Mouse (Mus musculus) E14TG2a.4 (cell line): ENCODE measurements around the gene Hist1h4d.
"Not testable (repeated sequence)": the region's sequence is repeated elsewhere in the genome, so short reads cannot be mapped to it uniquely, and the experiment has no call there.

Source experiments
- CTCF ChIP-seq: conservative IDR thresholded peaks from 2 replicates; pipeline ENCODE4 v1.5.1; 2014; ENCODE audit warnings: low read length
- NANOG ChIP-seq: IDR thresholded peaks from 2 replicates; pipeline ENCODE4 v1.6.1; 2014; ENCODE audit warnings: borderline replicate concordance, low read length, mixed read lengths
- POU5F1 ChIP-seq: IDR thresholded peaks from 2 replicates; pipeline ENCODE4 v1.6.1; 2014; ENCODE audit warnings: low read length, borderline replicate concordance

- not testable (repeated sequence) for TF ChIP-seq CTCF, NANOG, POU5F1
Observed at GRCm38 (mm10) chr13:23574546-23575170, 6.7 kb upstream of the Hist1h4d start.
